Mouse (Mus musculus) intestine, postnatal 0 days (tissue): ENCODE results near the gene Catsperd. TPM values are rescaled to one million over a fixed set of nuclear protein-coding genes. Genes with fewer than 3 reads are reported as not detected.
A peak's percentile ranks its signal among the peaks of the same experiment; 100 is the strongest.

ENCODE experiments used
- ATAC-seq: fragments of 200-750 bp; cut with Nextera tagmentation; 2 replicates; pipeline ENCODE4 v1.8.0; 2017; ENCODE audit warnings: mild to moderate bottlenecking, moderate TSS enrichment, moderate library complexity
- H3K27ac ChIP-seq: fragments of 300-500 bp; sonication (generic); 2 replicates; pipeline ENCODE4 v1.5.1; 2014; ENCODE audit warnings: mild to moderate bottlenecking, low read depth, low read length, moderate library complexity
- H3K27me3 ChIP-seq: fragments of 300-500 bp; sonication (generic); replicated peaks from 2 replicates; pipeline ENCODE4 v1.6.1; 2014; ENCODE audit warnings: low read length, mixed read lengths; ENCODE audit not compliant: control insufficient read depth, insufficient read depth
- H3K36me3 ChIP-seq: fragments of 300-500 bp; sonication (generic); 2 replicates; pipeline ENCODE4 v1.6.1; 2014; ENCODE audit warnings: mild to moderate bottlenecking, moderate library complexity; ENCODE audit not compliant: control insufficient read depth, insufficient read depth
- H3K4me1 ChIP-seq: fragments of 300-500 bp; sonication (generic); replicated peaks from 2 replicates; pipeline ENCODE4 v1.6.1; 2014; ENCODE audit warnings: antibody characterized with exemption, low read length, mixed read lengths; ENCODE audit not compliant: control insufficient read depth, insufficient read depth
- H3K4me2 ChIP-seq: fragments of 300-500 bp; sonication (generic); replicated peaks from 2 replicates; pipeline ENCODE4 v1.6.1; 2014; ENCODE audit warnings: low read depth, mild to moderate bottlenecking, moderate library complexity
- H3K4me3 ChIP-seq: fragments of 300-500 bp; sonication (generic); 2 replicates; pipeline ENCODE4 v1.5.1; 2014; ENCODE audit warnings: low read depth, low read length
- H3K9ac ChIP-seq: fragments of 300-500 bp; sonication (generic); 2 replicates; pipeline ENCODE4 v1.6.1; 2014; ENCODE audit warnings: mild to moderate bottlenecking, low read depth, low read length
- H3K9me3 ChIP-seq: fragments of 300-500 bp; sonication (generic); 2 replicates; pipeline ENCODE4 v1.6.1; 2016; ENCODE audit warnings: mixed run types; ENCODE audit not compliant: control insufficient read depth
- CTCF ChIP-seq: sonication (generic); IDR thresholded peaks from 2 replicates; pipeline ENCODE4 v1.5.1; 2016; ENCODE audit warnings: low read depth, mild to moderate bottlenecking, control low read depth, antibody characterized with exemption, moderate library complexity
- WGBS: fragments of 180-500 bp; shearing (Covaris S2); extraction: QIAGEN DNeasy Blood & Tissue Kit; methylation state at CpG from one replicate; pipeline ENCODE4 v1.1.7; 2014; 5-methylcytosine and 5-hydroxymethylcytosine counted together
- polyA plus RNA-seq: library from polyadenylated mRNA; unstranded; fragments of >200 nt; fragmentation: Nextera tagmentation; extraction: Ambion mirVana; gene quantifications from 2 replicates; pipeline ENCODE4 v1.2.1, GENCODE M21; 2015

Gene Catsperd
- polyA plus RNA-seq, 1 experiment from 2014 or later, result 0.68 TPM

DNA sequence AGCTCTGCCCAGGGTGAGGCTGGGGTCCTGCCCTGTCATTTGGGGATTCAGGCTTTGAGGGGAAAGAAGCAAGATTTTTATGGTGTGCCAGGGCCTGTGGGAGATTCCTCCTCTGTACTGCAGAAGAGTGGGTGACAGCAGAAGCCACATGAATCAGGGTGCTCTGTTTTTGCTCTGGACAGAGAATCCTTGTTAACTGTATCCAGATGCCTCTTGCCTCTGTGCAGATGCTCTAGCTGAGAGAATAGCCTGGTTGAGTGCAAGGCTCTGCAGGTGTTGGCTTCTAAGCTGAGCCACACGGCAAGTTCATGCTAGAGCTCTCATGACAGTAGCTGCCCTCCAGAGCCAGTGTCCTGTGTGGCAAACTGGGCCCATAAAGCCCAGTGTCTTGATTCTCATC lies 65.5 kb downstream of the Catsperd start:
- H3K4me1 ChIP-seq, result no peaks in the 10 kb centered on the region
- H3K36me3 ChIP-seq, result peaks cover 77% of the 10 kb centered on the region
- H3K27me3 ChIP-seq, result no peaks in the 10 kb centered on the region
- H3K4me3 ChIP-seq, result no peak overlapping the region
- no peak for ATAC-seq
- H3K27ac ChIP-seq, result no peak overlapping the region
- 70% methylated on average over 1 of the region's 1 CpGs for WGBS
- H3K4me2 ChIP-seq, result no peak overlapping the region
- no peak for TF ChIP-seq CTCF
- no peaks in the 10 kb centered on the region for H3K9me3 ChIP-seq
- no peak overlapping the region for H3K9ac ChIP-seq

DNA sequence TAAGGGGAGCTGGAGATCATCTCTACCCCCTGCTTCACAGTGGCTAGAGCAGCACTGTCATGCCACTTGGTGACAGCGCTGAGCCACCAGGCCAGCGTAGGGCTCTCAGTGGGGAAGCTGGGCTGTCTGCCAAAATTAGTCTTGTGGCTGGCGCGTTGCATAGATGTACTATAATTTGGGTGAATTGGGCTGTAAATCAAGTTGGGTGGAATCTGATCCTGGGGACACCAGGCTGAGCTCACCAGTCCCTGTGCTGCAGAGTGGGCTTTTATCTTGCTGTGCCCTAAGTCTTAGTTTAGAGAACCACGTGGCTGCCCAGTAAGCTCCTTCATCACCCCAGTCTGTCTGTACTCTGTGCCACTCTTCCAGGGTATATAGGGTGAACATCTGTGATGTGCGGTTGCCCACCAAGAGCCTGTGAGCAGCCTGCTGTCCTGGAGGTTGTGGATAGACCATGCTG lies 65.9 kb downstream of the Catsperd start:
- no peak overlapping the region for H3K4me2 ChIP-seq
- H3K9ac ChIP-seq, result no peak overlapping the region
- no peak overlapping the region for H3K27ac ChIP-seq
- TF ChIP-seq CTCF, result peak; percentile 18
- no peaks in the 10 kb centered on the region for H3K4me1 ChIP-seq
- H3K27me3 ChIP-seq, result no peaks in the 10 kb centered on the region
- H3K9me3 ChIP-seq, result no peaks in the 10 kb centered on the region
- H3K36me3 ChIP-seq, result peaks cover 78% of the 10 kb centered on the region
- 56% methylated on average over 6 of the region's 6 CpGs for WGBS
- no peak for ATAC-seq
- H3K4me3 ChIP-seq, result no peak overlapping the region

DNA sequence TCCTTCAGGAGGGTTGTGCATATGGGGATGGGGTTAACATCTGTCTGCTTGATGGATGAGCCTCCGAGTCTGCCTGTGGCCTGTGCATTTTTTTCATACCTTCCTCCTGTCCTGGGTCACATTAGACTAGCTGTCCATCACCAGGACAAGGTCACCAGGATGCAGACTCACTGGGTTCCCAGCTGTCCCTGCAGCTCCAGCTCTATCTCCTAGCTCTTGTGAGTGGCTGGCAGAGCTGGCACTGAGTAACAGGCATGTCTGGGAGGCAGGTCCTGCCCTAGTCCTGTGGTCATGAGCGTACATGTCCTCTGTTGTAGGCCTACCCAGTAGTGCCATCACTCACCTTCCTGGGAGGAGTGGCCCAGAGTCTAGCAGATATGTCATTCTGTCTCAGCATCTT lies 72.5 kb downstream of the Catsperd start:
- H3K36me3 ChIP-seq, result peaks cover 91% of the 10 kb centered on the region
- WGBS, result 70% methylated on average over 2 of the region's 2 CpGs
- no peak overlapping the region for H3K9ac ChIP-seq
- no peak overlapping the region for H3K4me2 ChIP-seq
- no peak for TF ChIP-seq CTCF
- H3K27ac ChIP-seq, result no peak overlapping the region
- no peak overlapping the region for H3K4me3 ChIP-seq
- H3K4me1 ChIP-seq, result no peaks in the 10 kb centered on the region
- no peaks in the 10 kb centered on the region for H3K27me3 ChIP-seq
- H3K9me3 ChIP-seq, result no peaks in the 10 kb centered on the region
- ATAC-seq, result no peak

DNA sequence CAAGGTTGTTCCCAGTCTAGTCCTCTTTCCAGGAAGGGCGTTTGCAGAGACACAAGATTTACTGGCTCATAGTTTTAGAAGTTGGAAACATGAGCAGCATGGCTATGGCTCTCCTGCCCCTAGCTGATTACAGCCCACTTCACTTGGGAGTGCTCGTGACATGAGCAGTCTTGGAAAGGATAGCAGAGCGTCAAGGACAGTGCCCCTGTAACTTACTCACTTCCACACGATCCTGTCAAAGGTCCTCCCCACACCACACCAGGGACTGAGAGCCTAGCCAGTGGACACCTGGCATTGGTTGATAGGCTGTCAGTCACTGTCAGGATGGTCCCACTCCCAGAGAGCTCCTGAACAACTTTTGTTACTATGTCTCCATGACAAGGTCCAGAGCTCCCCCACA lies 75.1 kb downstream of the Catsperd start:
- no peak overlapping the region for H3K4me2 ChIP-seq
- no peaks in the 10 kb centered on the region for H3K27me3 ChIP-seq
- 83% methylated on average over 4 of the region's 4 CpGs for WGBS
- no peaks in the 10 kb centered on the region for H3K9me3 ChIP-seq
- H3K4me1 ChIP-seq, result no peaks in the 10 kb centered on the region
- H3K4me3 ChIP-seq, result no peak overlapping the region
- H3K36me3 ChIP-seq, result peaks cover 94% of the 10 kb centered on the region
- H3K9ac ChIP-seq, result no peak overlapping the region
- H3K27ac ChIP-seq, result no peak overlapping the region
- no peak for ATAC-seq
- no peak for TF ChIP-seq CTCF

DNA sequence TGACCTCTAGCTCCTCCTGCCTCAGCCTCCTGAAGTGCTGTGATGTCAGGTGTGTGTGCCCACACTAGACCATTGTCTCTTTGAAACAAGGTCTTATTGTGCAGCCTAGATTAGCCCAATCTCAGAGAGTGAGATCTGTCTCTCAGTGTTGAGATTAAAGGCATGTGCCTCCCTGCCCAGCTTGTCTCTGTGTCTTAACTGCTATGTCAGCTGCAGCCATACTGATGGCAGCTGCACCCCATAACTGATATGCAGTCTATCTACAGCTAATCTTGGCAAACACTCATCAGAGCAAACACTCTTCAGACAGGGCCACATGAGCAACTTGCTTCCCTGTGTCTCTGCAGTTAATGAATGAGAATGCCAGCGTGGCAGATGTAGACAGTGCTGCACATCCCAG lies 78.6 kb downstream of the Catsperd start:
- TF ChIP-seq CTCF, result no peak
- 94% methylated on average over 1 of the region's 1 CpGs for WGBS
- Histone ChIP-seq H3K27me3 (no peaks in the 10 kb centered on the region), H3K27ac (no peak overlapping the region), H3K36me3 (peaks cover 94% of the 10 kb centered on the region), H3K9me3 (no peaks in the 10 kb centered on the region), H3K4me1 (no peaks in the 10 kb centered on the region), H3K4me3 (no peak overlapping the region), H3K4me2 (no peak overlapping the region), H3K9ac (no peak overlapping the region)
- ATAC-seq, result no peak

DNA sequence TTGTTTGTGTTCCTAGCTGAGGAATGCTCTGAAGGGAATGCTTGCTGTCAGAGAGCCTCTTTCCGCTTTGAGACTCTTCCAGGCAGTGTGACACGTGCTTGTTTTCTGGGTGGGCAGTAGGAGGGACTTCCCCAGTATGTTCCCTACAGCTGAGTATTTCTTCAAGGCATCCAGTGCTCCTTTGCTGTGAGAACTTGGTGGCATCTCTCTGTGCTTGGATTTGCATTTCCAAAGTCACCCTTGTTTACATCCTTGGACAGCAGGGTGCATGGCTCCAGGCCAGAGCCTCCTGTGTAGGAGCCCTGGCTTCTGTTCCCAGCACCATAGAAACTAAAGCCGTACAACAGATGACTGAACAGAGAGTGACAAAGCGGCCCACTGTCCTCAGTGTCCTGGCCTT lies 80.7 kb downstream of the Catsperd start:
- no peak overlapping the region for H3K27ac ChIP-seq
- ATAC-seq, result no peak
- no peaks in the 10 kb centered on the region for H3K27me3 ChIP-seq
- TF ChIP-seq CTCF, result no peak
- peaks cover 90% of the 10 kb centered on the region for H3K36me3 ChIP-seq
- no peak overlapping the region for H3K9ac ChIP-seq
- no peaks in the 10 kb centered on the region for H3K9me3 ChIP-seq
- WGBS, result 85% methylated on average over 4 of the region's 4 CpGs
- H3K4me1 ChIP-seq, result no peaks in the 10 kb centered on the region
- H3K4me3 ChIP-seq, result no peak overlapping the region
- no peak overlapping the region for H3K4me2 ChIP-seq

DNA sequence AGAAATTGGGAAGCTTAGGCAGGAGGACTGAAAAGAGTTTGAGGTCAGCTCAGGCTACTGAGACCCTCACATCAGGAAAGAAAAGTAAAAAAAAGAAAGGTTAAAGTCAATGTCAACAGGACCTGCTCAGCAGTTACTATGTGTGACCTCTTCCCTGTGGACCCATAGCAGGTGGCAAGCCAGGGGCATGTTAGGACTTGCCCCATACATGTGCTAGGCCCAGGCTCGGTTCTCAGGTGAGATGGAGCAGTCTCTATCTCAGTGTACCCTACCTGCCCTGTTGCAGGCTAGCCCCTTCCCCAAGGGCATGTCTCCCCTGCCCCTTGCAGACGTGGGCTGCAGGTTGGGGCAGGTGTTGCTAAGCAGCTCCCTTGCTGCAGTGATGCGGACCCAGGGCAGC lies 81.8 kb downstream of the Catsperd start:
- H3K27ac ChIP-seq, result no peak overlapping the region
- H3K36me3 ChIP-seq, result peaks cover 83% of the 10 kb centered on the region
- no peak for TF ChIP-seq CTCF
- no peak overlapping the region for H3K9ac ChIP-seq
- WGBS, result 86% methylated on average over 3 of the region's 3 CpGs
- no peaks in the 10 kb centered on the region for H3K27me3 ChIP-seq
- no peaks in the 10 kb centered on the region for H3K9me3 ChIP-seq
- H3K4me1 ChIP-seq, result no peaks in the 10 kb centered on the region
- H3K4me3 ChIP-seq, result no peak overlapping the region
- ATAC-seq, result no peak
- H3K4me2 ChIP-seq, result no peak overlapping the region

Other genes starting within 250 kb of the Catsperd start
- gene Ptprs, start 151.7 kb upstream of the Catsperd start, polyA plus RNA-seq, result 15.2 and 15.7 TPM in 2 replicates
- not detected in 2 replicates for gene Znrf4, start 115.7 kb upstream of the Catsperd start, polyA plus RNA-seq
- not detected in 2 replicates for gene Gm20219, start 73.8 kb upstream of the Catsperd start, polyA plus RNA-seq
- 22.3 and 31.3 TPM in 2 replicates for gene Safb2, start 43.6 kb upstream of the Catsperd start, polyA plus RNA-seq
- 40.0 and 44.9 TPM in 2 replicates for gene Safb, start 43.3 kb upstream of the Catsperd start, polyA plus RNA-seq
- gene 2410015M20Rik, start 18.4 kb upstream of the Catsperd start, polyA plus RNA-seq, result 358 and 361 TPM in 2 replicates
- gene Rpl36, start 14.7 kb upstream of the Catsperd start, polyA plus RNA-seq, result 1,422 and 1,459 TPM in 2 replicates
- 23.2 and 25.5 TPM in 2 replicates for gene Lonp1, start 1.3 kb upstream of the Catsperd start, polyA plus RNA-seq
- gene Ranbp3, start 45.2 kb downstream of the Catsperd start, polyA plus RNA-seq, result 28.8 and 32.0 TPM in 2 replicates
- 660 and 718 TPM in 2 replicates for gene Ndufa11, start 89.6 kb downstream of the Catsperd start, polyA plus RNA-seq
- gene Vmac, start 89.9 kb downstream of the Catsperd start, polyA plus RNA-seq, result 9.6 and 13.4 TPM in 2 replicates
- 20.6 and 21.0 TPM in 2 replicates for gene Nrtn, start 129.4 kb downstream of the Catsperd start, polyA plus RNA-seq
- 16.1 and 16.6 TPM in 2 replicates for gene Dus3l, start 136.6 kb downstream of the Catsperd start, polyA plus RNA-seq
- 0.25 and 0.51 TPM in 2 replicates for gene Prr22, start 142.1 kb downstream of the Catsperd start, polyA plus RNA-seq
- gene Rfx2, start 202.9 kb downstream of the Catsperd start, polyA plus RNA-seq, result 1.4 and 1.6 TPM in 2 replicates
- not detected in 2 replicates for gene Acsbg2, start 246.3 kb downstream of the Catsperd start, polyA plus RNA-seq
- 0.23 and 0.30 TPM in 2 replicates for gene 1700061G19Rik, start 247.3 kb downstream of the Catsperd start, polyA plus RNA-seq